ENCODE assay signal across 13 mouse cellular contexts in genomic region chr9:123927281-123927960, GRCm38 (mm10). TPM values are rescaled to one million over a fixed set of nuclear protein-coding genes. Genes with fewer than 3 reads are reported as not detected.
DNase-seq lines count a peak whose midpoint lies in the region; ATAC-seq and TF ChIP-seq lines count a peak whose summit lies in the region.
"Had no signal": no experiment of that assay in that cellular context is flagged by ENCODE, and none has a peak within 500 bp of the region (broad histone marks: within the 10 kb centered on the region; RNA-seq: fewer than 3 reads in every experiment).

No protein-coding gene starts in this region.

- peaks cover 10% of the 10 kb centered on the region for H3K4me1 ChIP-seq in hindbrain, embryonic 13.5 days (replicated peaks)
- H3K4me1 ChIP-seq in hindbrain, embryonic 12.5 days = 0 out of 2 replicates have a peak, but pooled peaks cover 6% of the 10 kb centered on the region
- H3K4me1 ChIP-seq in MEL (ENCODE audit: control insufficient read depth in 1 of 2, insufficient read depth in 2 of 2, low read length in 2 of 2) = peaks cover 38 to 51% of the 10 kb centered on the region in 2 experiments
- peaks cover 81% of the 10 kb centered on the region for H3K4me1 ChIP-seq in liver, embryonic 13.5 days (replicated peaks)

- no peaks in the 10 kb centered on the region for H3K27me3 ChIP-seq in hindbrain, embryonic 13.5 days
- H3K27me3 ChIP-seq in hindbrain, embryonic 12.5 days = peaks cover 3% of the 10 kb centered on the region; the same call in 1 of the 2 replicates
- no peaks in the 10 kb centered on the region for H3K27me3 ChIP-seq in MEL (ENCODE audit: control insufficient read depth in 1 of 2, insufficient read depth in 2 of 2, low read length in 2 of 2)
- H3K27me3 ChIP-seq in liver, embryonic 13.5 days = no peaks in the 10 kb centered on the region
- H3K27me3 ChIP-seq: Patski had no signal

- no peaks in the 10 kb centered on the region for H3K36me3 ChIP-seq in hindbrain, embryonic 13.5 days
- no peaks in the 10 kb centered on the region for H3K36me3 ChIP-seq in hindbrain, embryonic 12.5 days
- peaks cover 0 to 42% of the 10 kb centered on the region in 2 experiments; a peak in 2 of 4 replicates for H3K36me3 ChIP-seq in MEL (ENCODE audit: control insufficient read depth in 1 of 2, insufficient read depth in 2 of 2, low read length in 2 of 2)
- H3K36me3 ChIP-seq in liver, embryonic 13.5 days = no peaks in the 10 kb centered on the region

- no peak overlapping the region for H3K27ac ChIP-seq in hindbrain, embryonic 13.5 days
- H3K27ac ChIP-seq in hindbrain, embryonic 12.5 days = no peak overlapping the region
- peak overlapping the region; percentile 57; the same call in 1 of the 2 replicates for H3K27ac ChIP-seq in MEL (ENCODE audit: control insufficient read depth, low read depth, low read length)
- H3K27ac ChIP-seq in liver, embryonic 13.5 days = peak overlapping the region; percentile 54

- H3K9me3 ChIP-seq in hindbrain, embryonic 13.5 days = no peaks in the 10 kb centered on the region
- no peaks in the 10 kb centered on the region for H3K9me3 ChIP-seq in hindbrain, embryonic 12.5 days (replicated peaks)
- H3K9me3 ChIP-seq in MEL (replicated peaks; ENCODE audit: insufficient read depth, low read length) = no peaks in the 10 kb centered on the region
- H3K9me3 ChIP-seq in liver, embryonic 13.5 days (replicated peaks) = peaks cover 3% of the 10 kb centered on the region; the same call in 1 of the 2 replicates

- no peak for ATAC-seq in hindbrain, embryonic 13.5 days (ENCODE audit: low FRiP score)
- no peak for ATAC-seq in hindbrain, embryonic 12.5 days (ENCODE audit: low FRiP score)
- ATAC-seq in liver, embryonic 13.5 days (ENCODE audit: low read depth) = no peak
- ATAC-seq in frontal cortex, adult (ENCODE audit: low TSS enrichment) = no peak
- ATAC-seq in cerebellum, adult (ENCODE audit: insufficient number of reproducible peaks, low FRiP score, low TSS enrichment) = no peak
- ATAC-seq: Patski had no signal

- H3K79me2 ChIP-seq in MEL (ENCODE audit: control insufficient read depth, insufficient read depth, low read length, poor library complexity) = no peaks in the 10 kb centered on the region

- 59% methylated on average over 16 of the region's 16 CpGs for WGBS in hindbrain, embryonic 13.5 days
- WGBS in hindbrain, embryonic 12.5 days = 52% methylated on average over 16 of the region's 16 CpGs
- WGBS in liver, embryonic 13.5 days (ENCODE audit: insufficient replicate concordance) = 44% methylated on average over 16 of the region's 16 CpGs

- TF ChIP-seq RAD21 in MEL (IDR thresholded peaks at IDR 0.05; ENCODE audit: low read depth, low read length) = no peak

- DNase-seq in 3134 (ENCODE audit: extremely low read depth, insufficient read length, low spot score) (peak; percentile 4), MEL (ENCODE audit: low read depth, low spot score) (no peak)
- no peak for DNase-seq in liver, embryonic 13.5 days
- DNase-seq in right cerebral cortex, adult 18-20 months = no peak
- DNase-seq: kidney, postnatal 36 days had no signal

- 0 out of 2 replicates have a peak overlapping the region, but pooled peaks have one; percentile 11 for H3K9ac ChIP-seq in hindbrain, embryonic 13.5 days
- no peak overlapping the region; the same call in 1 of the 2 replicates for H3K9ac ChIP-seq in hindbrain, embryonic 12.5 days
- H3K9ac ChIP-seq in MEL (ENCODE audit: control insufficient read depth, low read depth, low read length, poor library complexity, severe bottlenecking) = peak overlapping the region; percentile 24
- no peak overlapping the region for H3K9ac ChIP-seq in liver, embryonic 13.5 days

- H3K4me3 ChIP-seq in hindbrain, embryonic 13.5 days = no peak overlapping the region
- no peak overlapping the region for H3K4me3 ChIP-seq in hindbrain, embryonic 12.5 days
- peak overlapping the region; percentile 22 to 25 for H3K4me3 ChIP-seq in MEL (ENCODE audit: control insufficient read depth in 1 of 2, insufficient read depth in 1 of 2, low read depth in 2 of 2, low read length in 2 of 2)
- peak overlapping the region; percentile 37 for H3K4me3 ChIP-seq in liver, embryonic 13.5 days (replicated peaks)

- TF ChIP-seq POLR2A in MEL (IDR thresholded peaks at IDR 0.05; ENCODE audit: control insufficient read depth in 1 of 2, insufficient read depth in 1 of 2, low read depth in 1 of 2, low read length in 2 of 2, poor library complexity in 1 of 2) = no peak

- no peak overlapping the region for H3K4me2 ChIP-seq in hindbrain, embryonic 13.5 days
- no peak overlapping the region for H3K4me2 ChIP-seq in hindbrain, embryonic 12.5 days (replicated peaks)
- peak overlapping the region; percentile 67 for H3K4me2 ChIP-seq in liver, embryonic 13.5 days
- H3K4me2 ChIP-seq: heart, embryonic 11.5 days had no signal

- TF ChIP-seq CTCF in MEL (IDR thresholded peaks at IDR 0.05 in 2 of 3, conservative IDR thresholded peaks at IDR 0.05 in 1 of 3; ENCODE audit: control insufficient read depth in 1 of 3, insufficient read depth in 1 of 3, low read depth in 2 of 3, low read length in 3 of 3, poor library complexity in 1 of 3, severe bottlenecking in 1 of 3) = no peak

- no peak for TF ChIP-seq EP300 in MEL (IDR thresholded peaks at IDR 0.05; ENCODE audit: low read depth in 1 of 2, low read length in 2 of 2)

TF ChIP-seq in MEL, 35 proteins besides CTCF, POLR2A, EP300 and RAD21:
- no peak for TF ChIP-seq POLR2AphosphoS2 (IDR thresholded peaks at IDR 0.05; ENCODE audit: low read length)
- no peak for TF ChIP-seq POLR2AphosphoS5 (IDR thresholded peaks at IDR 0.05; ENCODE audit: borderline replicate concordance, low read depth, low read length)
- no peak for TF ChIP-seq TBP (IDR thresholded peaks at IDR 0.05; ENCODE audit: low read depth, low read length)
- TF ChIP-seq MAFK (IDR thresholded peaks at IDR 0.05; ENCODE audit: borderline replicate concordance, low read depth, low read length) = no peak
- no peak for TF ChIP-seq CHD1 (IDR thresholded peaks at IDR 0.05; ENCODE audit: low read depth, low read length)
- TF ChIP-seq RCOR1 (IDR thresholded peaks at IDR 0.05; ENCODE audit: low read depth, low read length) = no peak
- TF ChIP-seq HCFC1 (IDR thresholded peaks at IDR 0.05; ENCODE audit: low read depth, low read length) = no peak
- TF ChIP-seq MXI1 (IDR thresholded peaks at IDR 0.05; ENCODE audit: low read depth, low read length) = no peak
- no peak for TF ChIP-seq ZNF384 (IDR thresholded peaks at IDR 0.05; ENCODE audit: low read depth, low read length)
- no peak for TF ChIP-seq TCF12 (IDR thresholded peaks at IDR 0.05; ENCODE audit: low read depth, low read length)
- no peak for TF ChIP-seq MEF2A (IDR thresholded peaks at IDR 0.05; ENCODE audit: extremely low read depth, insufficient replicate concordance, low read depth, low read length, poor library complexity, severe bottlenecking)
- TF ChIP-seq ELF1 (IDR thresholded peaks at IDR 0.05; ENCODE audit: low read depth, low read length) = no peak
- TF ChIP-seq MAX (IDR thresholded peaks at IDR 0.05; ENCODE audit: low read length) = no peak
TF ChIP-seq in MEL: peak in this region for 0.

RNA-seq across cellular contexts. Expression of gene Ccr1, which starts 41.1 kb away (rescaled TPM):
- 1.2 TPM in 2 replicates for polyA plus RNA-seq in hindbrain, embryonic 13.5 days (2015; fragmentation: Nextera tagmentation; extraction: Ambion mirVana)
- polyA plus RNA-seq in hindbrain, embryonic 12.5 days (2016; fragmentation: Nextera tagmentation; extraction: Ambion mirVana) = 0.99 and 1.1 TPM in 2 replicates
- not detected in 2 replicates for total RNA-seq in MEL (2012; rRNA removed)
- polyA plus RNA-seq in MEL (2012; ENCODE audit: insufficient read depth in 1 of 2, insufficient read length in 2 of 2, low read depth in 1 of 2, low replicate concordance in 2 of 2, missing spikeins in 1 of 2) = under 1 TPM in 1 of 2 experiments, not detected in 1; 0.07 TPM
- 1.7 and 1.9 TPM in 2 replicates for polyA plus RNA-seq in liver, embryonic 13.5 days (2015; fragmentation: Nextera tagmentation; extraction: Ambion mirVana)
- polyA plus RNA-seq: Patski had no signal

RNA-seq across cellular contexts. Expression of gene Ccr1l1, which starts 50.8 kb away (rescaled TPM):
- not detected in 2 replicates for polyA plus RNA-seq in hindbrain, embryonic 13.5 days (2015; fragmentation: Nextera tagmentation; extraction: Ambion mirVana)
- not detected in 2 replicates for polyA plus RNA-seq in hindbrain, embryonic 12.5 days (2016; fragmentation: Nextera tagmentation; extraction: Ambion mirVana)
- not detected in 2 replicates for total RNA-seq in MEL (2012; rRNA removed)
- not detected for polyA plus RNA-seq in MEL (2012; ENCODE audit: insufficient read depth in 1 of 2, insufficient read length in 2 of 2, low read depth in 1 of 2, low replicate concordance in 2 of 2, missing spikeins in 1 of 2)
- polyA plus RNA-seq in liver, embryonic 13.5 days (2015; fragmentation: Nextera tagmentation; extraction: Ambion mirVana) = not detected in 2 replicates
- polyA plus RNA-seq: forebrain, embryonic 11.5 days; heart, embryonic 11.5 days; Patski; stomach, embryonic 14.5 days had no signal

Comparison
In these comparisons a context has a peak if more than half of its experiments do, and no peak if none do; other contexts are left out.
1. H3K9ac ChIP-seq: peak in hindbrain, embryonic 13.5 days (single experiment) and MEL (single experiment); none in hindbrain, embryonic 12.5 days (single experiment) and liver, embryonic 13.5 days (single experiment).
2. H3K27ac ChIP-seq: peak in MEL (single experiment) and liver, embryonic 13.5 days (single experiment); none in hindbrain, embryonic 13.5 days (single experiment) and hindbrain, embryonic 12.5 days (single experiment).
3. H3K4me3 ChIP-seq: peak in MEL (2 of 2) and liver, embryonic 13.5 days (single experiment); none in hindbrain, embryonic 13.5 days (single experiment) and hindbrain, embryonic 12.5 days (single experiment).